Comparison of ENCODE assay signal across 8 mouse cellular contexts in genomic region chr3:20590143-20590542, GRCm38 (mm10).
DNase-seq lines count a peak whose midpoint lies in the region; TF ChIP-seq lines count a peak whose summit lies in the region.

No protein-coding gene starts in this region.

- no peak overlapping the region for H3K4me3 ChIP-seq in layer of hippocampus, adult 2 months

- DNase-seq in heart, adult 8-10 months (ENCODE audit: low spot score): peak; percentile 24
- no peak for DNase-seq in heart, adult 11 months
- DNase-seq in 3T3-L1 (ENCODE audit: low read depth, low spot score) (peak; percentile 60), NIH3T3 (ENCODE audit: low read depth) (peak; percentile 69)
- peak; percentile 18 for DNase-seq in fibroblast of lung, adult 2 months (ENCODE audit: low read depth)
- peak; percentile 35 to 55 for DNase-seq in layer of hippocampus, adult 2 months (ENCODE audit: low spot score in 2 of 2)
- DNase-seq in retina, adult 2 months (ENCODE audit: low read depth, low spot score): peak; percentile 13
- no peak for DNase-seq in gastrocnemius, postnatal 4 days (ENCODE audit: low spot score in 2 of 2)

- H3K27ac ChIP-seq in layer of hippocampus, adult 2 months: no peak overlapping the region

- TF ChIP-seq CTCF in layer of hippocampus, adult 2 months (conservative IDR thresholded peaks at IDR 0.05): peak; percentile 99

Comparison
In these comparisons a context has a peak if more than half of its experiments do, and no peak if none do; other contexts are left out.
1. DNase-seq: peak in heart, adult 8-10 months (single experiment), 3T3-L1 (single experiment), NIH3T3 (single experiment), fibroblast of lung, adult 2 months (single experiment), layer of hippocampus, adult 2 months (2 of 2) and retina, adult 2 months (single experiment); none in heart, adult 11 months (single experiment) and gastrocnemius, postnatal 4 days (0 of 2).